Mouse (Mus musculus): ENCODE results near the gene Thegl. TPM values are rescaled to one million over a fixed set of nuclear protein-coding genes. Genes with fewer than 3 reads are reported as not detected.
A peak's percentile ranks its signal among the peaks of the same experiment; 100 is the strongest.
"Not testable (repeated sequence)": the region's sequence is repeated elsewhere in the genome, so short reads cannot be mapped to it uniquely, and the experiment has no call there.

Thegl gene
- not detected in 2 replicates for total RNA-seq (2014; fragmentation: Nextera tagmentation)
- not detected in 2 replicates for total RNA-seq (2017)
- polyA plus RNA-seq (2012), result 0.04 and 0.11 TPM in 2 replicates

DNA sequence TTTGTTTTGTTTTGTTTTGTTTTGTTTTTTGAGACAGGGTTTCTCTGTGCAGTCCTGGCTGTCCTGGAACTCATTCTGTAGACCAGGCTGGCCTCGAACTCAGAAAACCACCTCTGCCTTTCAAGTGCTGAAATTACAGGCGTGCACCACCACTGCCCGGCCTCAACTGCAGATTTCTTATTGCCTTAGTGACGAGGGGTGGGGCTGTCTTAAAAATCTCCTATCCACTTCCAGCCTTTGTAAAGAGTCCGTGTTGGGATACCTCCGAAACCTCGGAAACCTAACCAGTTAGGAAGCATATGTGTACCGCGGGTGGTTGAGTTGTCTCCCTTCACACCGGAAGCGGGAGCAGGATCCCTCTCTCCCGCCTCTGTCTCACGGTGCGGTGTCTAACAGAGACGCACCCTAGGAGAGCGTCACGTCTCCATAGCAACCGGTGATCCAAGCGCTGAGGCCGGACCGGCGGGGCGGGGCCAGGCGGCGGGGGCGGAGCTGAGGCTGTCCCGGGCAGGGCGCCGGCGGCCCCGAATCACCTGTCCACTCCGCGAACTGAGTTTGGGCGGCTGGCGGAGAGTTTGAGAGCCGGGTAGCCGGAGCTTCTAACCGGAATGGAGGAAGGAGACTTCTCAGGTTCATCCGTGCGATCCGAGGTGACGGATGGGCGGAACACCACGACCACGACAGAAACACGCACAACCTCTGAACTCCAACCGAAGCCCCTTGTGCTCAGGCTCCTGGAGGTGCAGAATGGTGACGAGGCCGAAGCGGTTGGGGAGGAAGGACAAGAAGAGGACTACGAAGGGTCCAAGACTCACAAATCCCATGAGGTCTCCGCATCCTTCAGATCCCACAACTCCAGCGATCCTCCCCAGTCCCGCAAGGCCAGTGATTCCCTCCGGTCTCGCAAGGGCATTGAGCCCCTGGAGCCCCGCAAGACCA lies at the start of gene Thegl:
Gene Thegl, plus strand, starts transcription at position 480 of the 939 bp plus-strand sequence.
- DNase-seq (ENCODE audit: low spot score) (peak; percentile 33), ATAC-seq (ENCODE audit: extremely low read depth, insufficient number of reproducible peaks, low FRiP score, poor library complexity, severe bottlenecking) (no peak; the same call in 1 of the 2 replicates)
- TF ChIP-seq TAL1 (conservative IDR thresholded peaks at IDR 0.05; ENCODE audit: low read depth, low read length), result no peak
- TF ChIP-seq GATA2 (IDR thresholded peaks at IDR 0.05; ENCODE audit: borderline replicate concordance, low read depth, low read length), result no peak
- no peak for TF ChIP-seq POLR2AphosphoS5 (IDR thresholded peaks at IDR 0.05; ENCODE audit: insufficient replicate concordance, low read depth, low read length)
- TF ChIP-seq GATA1 (IDR thresholded peaks at IDR 0.05; ENCODE audit: borderline replicate concordance, low read length), result no peak
- no peak for TF ChIP-seq CTCF (IDR thresholded peaks at IDR 0.05; ENCODE audit: low read depth, low read length)
- Histone ChIP-seq H3K4me3 (ENCODE audit: low read depth, low read length) (peak within 1 kb of the TSS; percentile 67), H3K9me3 (replicated peaks) (no peaks in the 10 kb centered on the region; the same call in 1 of the 2 replicates), H3K4me1 (ENCODE audit: insufficient read depth, low read depth, low read length) (peaks cover 9% of the 10 kb centered on the region), H3K27me3 (ENCODE audit: insufficient read depth, low read length) (peaks cover 5% of the 10 kb centered on the region), H3K36me3 (replicated peaks) (no peaks in the 10 kb centered on the region)

DNA sequence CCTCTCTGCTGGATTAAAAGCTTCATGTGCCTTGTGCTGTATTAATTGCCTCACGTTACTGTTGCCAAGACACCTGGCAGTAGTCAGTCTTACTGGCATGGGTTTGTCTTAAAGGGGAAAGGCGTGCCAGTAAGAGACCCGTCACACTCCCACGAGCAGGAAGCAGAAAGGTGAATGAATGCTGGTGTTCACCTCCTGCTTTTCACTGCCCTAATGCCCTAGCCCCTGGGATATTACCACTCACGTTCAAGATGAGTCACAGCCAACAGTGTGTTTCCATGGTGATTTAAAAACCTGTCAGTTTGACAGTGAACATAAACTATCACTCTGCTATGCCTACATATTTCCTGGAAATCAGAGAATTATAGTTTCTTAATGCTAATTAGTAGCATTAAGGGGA lies 46.6 kb upstream of the Thegl start:
- no peaks in the 10 kb centered on the region for H3K27me3 ChIP-seq (ENCODE audit: insufficient read depth, low read length)

DNA sequence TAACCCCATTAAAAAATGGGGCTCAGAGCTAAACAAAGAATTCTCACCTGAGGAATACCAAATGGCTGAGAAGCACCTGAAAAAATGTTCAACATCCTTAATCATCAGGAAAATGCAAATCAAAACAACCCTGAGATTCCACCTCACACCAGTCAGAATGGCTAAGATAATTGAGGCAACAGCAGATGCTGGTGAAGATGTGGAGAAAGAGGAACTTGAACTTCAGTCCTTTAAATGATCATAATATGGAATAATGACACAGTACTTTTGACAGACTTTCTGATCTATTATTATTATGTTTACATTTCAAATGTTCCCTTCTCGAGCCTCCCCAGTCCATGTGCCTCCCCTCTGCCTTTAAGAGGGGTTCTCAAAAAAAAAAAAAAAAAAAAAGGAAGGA lies 44.7 kb upstream of the Thegl start:
- H3K9me3 ChIP-seq (replicated peaks); DNase-seq (ENCODE audit: low spot score); H3K4me3 ChIP-seq (ENCODE audit: low read depth, low read length); ATAC-seq (ENCODE audit: extremely low read depth, insufficient number of reproducible peaks, low FRiP score, poor library complexity, severe bottlenecking); H3K27me3 ChIP-seq (ENCODE audit: insufficient read depth, low read length): not testable (repeated sequence)
- Histone ChIP-seq H3K4me1 (ENCODE audit: insufficient read depth, low read depth, low read length) (peaks cover 27% of the 10 kb centered on the region), H3K36me3 (replicated peaks) (peaks cover 55% of the 10 kb centered on the region)

More for the DNA sequence above, 46.6 kb upstream of the Thegl start:
- H3K9me3 ChIP-seq (replicated peaks), result no peaks in the 10 kb centered on the region
- no peak for ATAC-seq (ENCODE audit: extremely low read depth, insufficient number of reproducible peaks, low FRiP score, poor library complexity, severe bottlenecking)
- H3K4me3 ChIP-seq (ENCODE audit: low read depth, low read length), result no peak overlapping the region
- TF ChIP-seq CTCF (IDR thresholded peaks at IDR 0.05; ENCODE audit: low read depth, low read length) (no peak), TAL1 (conservative IDR thresholded peaks at IDR 0.05; ENCODE audit: low read depth, low read length) (no peak), GATA2 (IDR thresholded peaks at IDR 0.05; ENCODE audit: borderline replicate concordance, low read depth, low read length) (no peak), POLR2AphosphoS5 (IDR thresholded peaks at IDR 0.05; ENCODE audit: insufficient replicate concordance, low read depth, low read length) (no peak), GATA1 (IDR thresholded peaks at IDR 0.05; ENCODE audit: borderline replicate concordance, low read length) (no peak)
- DNase-seq (ENCODE audit: low spot score), result no peak
- H3K4me1 ChIP-seq (ENCODE audit: insufficient read depth, low read depth, low read length), result peaks cover 20% of the 10 kb centered on the region
- peaks cover 69% of the 10 kb centered on the region for H3K36me3 ChIP-seq (replicated peaks)

GRCm38 (mm10) chr5:76973488-76973887 lies 42.3 kb upstream of the Thegl start:
- H3K36me3 ChIP-seq (replicated peaks), result peaks cover 56% of the 10 kb centered on the region

DNA sequence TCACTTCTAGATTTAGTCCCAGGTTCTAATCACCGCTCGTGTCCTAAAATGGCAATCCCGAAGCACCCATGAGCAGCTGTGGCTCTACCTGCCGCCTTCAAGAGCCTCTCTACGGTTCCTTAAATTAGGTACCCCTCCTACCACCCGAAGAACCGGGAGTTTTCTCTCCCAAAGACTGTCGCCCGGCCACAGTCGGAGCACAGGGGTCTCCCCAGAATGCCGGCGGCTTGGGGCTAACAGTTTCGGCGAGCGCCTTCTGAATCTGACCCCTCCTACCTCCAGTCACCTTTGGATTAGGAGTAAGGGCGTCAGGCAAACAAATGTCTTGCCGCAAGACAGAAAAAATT lies 41.6 kb upstream of the Thegl start:
- ATAC-seq (ENCODE audit: extremely low read depth, insufficient number of reproducible peaks, low FRiP score, poor library complexity, severe bottlenecking), result no peak
- peak overlapping the region; percentile 98 for H3K4me3 ChIP-seq (ENCODE audit: low read depth, low read length)
- H3K4me1 ChIP-seq (ENCODE audit: insufficient read depth, low read depth, low read length), result peaks cover 30% of the 10 kb centered on the region
- TF ChIP-seq CTCF (IDR thresholded peaks at IDR 0.05; ENCODE audit: low read depth, low read length), result no peak
- no peak for TF ChIP-seq GATA2 (IDR thresholded peaks at IDR 0.05; ENCODE audit: borderline replicate concordance, low read depth, low read length)
- TF ChIP-seq TAL1 (conservative IDR thresholded peaks at IDR 0.05; ENCODE audit: low read depth, low read length), result no peak
- TF ChIP-seq POLR2AphosphoS5 (IDR thresholded peaks at IDR 0.05; ENCODE audit: insufficient replicate concordance, low read depth, low read length), result no peak
- TF ChIP-seq GATA1 (IDR thresholded peaks at IDR 0.05; ENCODE audit: borderline replicate concordance, low read length), result no peak
- DNase-seq (ENCODE audit: low spot score), result no peak
- no peaks in the 10 kb centered on the region for H3K27me3 ChIP-seq (ENCODE audit: insufficient read depth, low read length)
- H3K36me3 ChIP-seq (replicated peaks), result peaks cover 55% of the 10 kb centered on the region
- H3K9me3 ChIP-seq (replicated peaks), result no peaks in the 10 kb centered on the region

More at GRCm38 (mm10) chr5:76973488-76973887, 42.3 kb upstream of the Thegl start:
- Histone ChIP-seq H3K4me1 (ENCODE audit: insufficient read depth, low read depth, low read length) (peaks cover 34% of the 10 kb centered on the region), H3K4me3 (ENCODE audit: low read depth, low read length) (peak overlapping the region; percentile 98), H3K27me3 (ENCODE audit: insufficient read depth, low read length) (no peaks in the 10 kb centered on the region), H3K9me3 (replicated peaks) (no peaks in the 10 kb centered on the region)
- DNase-seq (ENCODE audit: low spot score) (no peak), ATAC-seq (ENCODE audit: extremely low read depth, insufficient number of reproducible peaks, low FRiP score, poor library complexity, severe bottlenecking) (no peak)
- TF ChIP-seq CTCF (IDR thresholded peaks at IDR 0.05; ENCODE audit: low read depth, low read length) (no peak), TAL1 (conservative IDR thresholded peaks at IDR 0.05; ENCODE audit: low read depth, low read length) (no peak), POLR2AphosphoS5 (IDR thresholded peaks at IDR 0.05; ENCODE audit: insufficient replicate concordance, low read depth, low read length) (no peak)

DNA sequence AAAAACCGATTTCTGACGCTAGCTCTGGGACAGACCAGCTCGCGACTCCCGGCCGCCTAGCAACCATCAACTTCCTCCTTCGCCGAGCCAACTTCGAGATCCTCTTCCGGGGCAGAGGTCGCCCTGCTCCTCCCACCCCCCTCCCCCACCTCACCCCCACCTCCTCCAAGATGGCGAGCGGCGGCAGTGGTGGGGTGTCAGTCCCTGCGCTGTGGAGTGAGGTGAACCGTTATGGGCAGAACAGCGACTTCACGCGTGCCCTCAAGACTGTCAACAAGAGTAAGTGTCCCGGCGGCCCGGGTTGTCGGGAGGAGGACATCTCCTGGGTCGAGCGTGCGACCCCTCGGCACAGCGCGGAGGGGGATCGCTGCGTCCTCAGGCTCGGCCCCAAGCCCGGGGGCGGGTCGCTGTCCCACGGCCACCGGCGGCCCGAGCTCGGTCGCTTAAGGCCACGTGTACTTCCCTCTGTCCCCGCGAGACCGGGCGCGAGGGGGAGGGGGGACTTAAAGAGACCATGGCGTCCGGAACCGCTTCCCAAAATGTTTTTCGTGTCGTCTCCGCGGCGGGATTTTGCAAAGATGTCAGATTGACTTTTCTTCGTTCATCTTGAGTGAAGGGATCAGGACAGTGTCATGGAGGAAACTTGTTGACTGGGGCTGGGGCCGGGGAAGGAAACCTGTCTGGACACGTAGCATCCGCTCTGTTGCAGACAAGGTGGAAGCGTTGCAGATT lies 41.1 kb upstream of the Thegl start, which contains the start of gene Srp72:
Gene Srp72, plus strand, starts transcription at position 130 of the 732 bp plus-strand sequence.
- DNase-seq (ENCODE audit: low spot score) (peak; percentile 83), ATAC-seq (ENCODE audit: extremely low read depth, insufficient number of reproducible peaks, low FRiP score, poor library complexity, severe bottlenecking) (peak; percentile 65)
- Histone ChIP-seq H3K4me3 (ENCODE audit: low read depth, low read length) (peak within 1 kb of the TSS; percentile 98), H3K4me1 (ENCODE audit: insufficient read depth, low read depth, low read length) (peaks cover 28% of the 10 kb centered on the region), H3K36me3 (replicated peaks) (peaks cover 55% of the 10 kb centered on the region), H3K27me3 (ENCODE audit: insufficient read depth, low read length) (no peaks in the 10 kb centered on the region), H3K9me3 (replicated peaks) (no peaks in the 10 kb centered on the region)
- TF ChIP-seq POLR2AphosphoS5 (IDR thresholded peaks at IDR 0.05; ENCODE audit: insufficient replicate concordance, low read depth, low read length), result no peak
- no peak for TF ChIP-seq CTCF (IDR thresholded peaks at IDR 0.05; ENCODE audit: low read depth, low read length)
- no peak for TF ChIP-seq TAL1 (conservative IDR thresholded peaks at IDR 0.05; ENCODE audit: low read depth, low read length)
- no peak for TF ChIP-seq GATA1 (IDR thresholded peaks at IDR 0.05; ENCODE audit: borderline replicate concordance, low read length)
- no peak for TF ChIP-seq GATA2 (IDR thresholded peaks at IDR 0.05; ENCODE audit: borderline replicate concordance, low read depth, low read length)

Measured in G1E (cell line).